In the genomic region with DNA sequence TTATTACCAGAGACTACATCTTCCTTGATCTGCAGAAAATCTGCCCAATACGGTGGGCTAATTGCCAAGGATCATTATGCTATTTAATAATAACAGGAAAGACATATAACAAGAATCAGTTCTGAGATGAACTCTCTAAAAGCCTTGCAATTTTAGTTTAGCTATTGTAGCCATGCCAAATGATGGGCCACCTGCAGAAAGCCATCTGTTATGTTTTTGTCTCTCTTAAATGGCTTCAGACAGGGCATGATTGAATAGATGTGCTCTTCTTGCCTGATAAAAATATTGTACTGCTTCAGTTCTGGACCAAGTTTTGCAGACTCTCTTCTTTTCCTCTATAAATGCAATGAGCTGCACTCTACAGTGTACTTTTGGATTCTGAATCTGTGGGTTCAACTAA, we compare ENCODE assay signal across 18 mouse cellular contexts. TPM values are rescaled to one million over a fixed set of nuclear protein-coding genes. Genes with fewer than 3 reads are reported as not detected.
"Had no signal": no experiment of that assay in that cellular context is flagged by ENCODE, and none has a peak within 500 bp of the region (broad histone marks: within the 10 kb centered on the region; RNA-seq: fewer than 3 reads in every experiment).

No protein-coding gene starts in this region.

- DNase-seq: kidney, postnatal 36 days; lung, embryonic 14.5 days; lung, postnatal 10 days; lung, postnatal 4 days; thymus, postnatal 14 days had no signal

- H3K9me3 ChIP-seq: limb, embryonic 10.5 days; liver, embryonic 12.5 days; megakaryocyte, embryonic 14.5 days; midbrain, embryonic 15.5 days had no signal

- H3K4me2 ChIP-seq: liver, embryonic 12.5 days; lung, embryonic 14.5 days; midbrain, embryonic 11.5 days; midbrain, embryonic 15.5 days had no signal

- H3K4me3 ChIP-seq: limb, embryonic 10.5 days; liver, embryonic 12.5 days; megakaryocyte, embryonic 14.5 days; midbrain, embryonic 15.5 days had no signal

- H3K9ac ChIP-seq: liver, embryonic 12.5 days; lung, embryonic 14.5 days; midbrain, embryonic 15.5 days had no signal

- H3K27me3 ChIP-seq: liver, embryonic 12.5 days; megakaryocyte, embryonic 14.5 days; midbrain, embryonic 15.5 days had no signal

- H3K4me1 ChIP-seq: limb, embryonic 10.5 days; liver, embryonic 12.5 days; megakaryocyte, embryonic 14.5 days; midbrain, embryonic 15.5 days had no signal

- H3K27ac ChIP-seq: limb, embryonic 10.5 days; liver, embryonic 12.5 days; midbrain, embryonic 15.5 days; stomach, postnatal 0 days had no signal

- ATAC-seq: liver, embryonic 12.5 days; midbrain, embryonic 15.5 days had no signal

- H3K36me3 ChIP-seq: limb, embryonic 10.5 days; liver, embryonic 12.5 days; midbrain, embryonic 15.5 days had no signal

RNA-seq across cellular contexts. Expression of gene Tmprss11a, which starts 24.7 kb away (rescaled TPM):
- total RNA-seq: layer of hippocampus, postnatal 10 days had no signal
- polyA plus RNA-seq: kidney, embryonic 16.5 days; limb, embryonic 10.5 days; limb, embryonic 14.5 days; liver, embryonic 12.5 days; liver, embryonic 16.5 days; midbrain, embryonic 11.5 days; midbrain, embryonic 15.5 days; neural tube, embryonic 14.5 days had no signal

RNA-seq across cellular contexts. Expression of gene Tmprss11g, which starts 24.9 kb away (rescaled TPM):
- total RNA-seq: layer of hippocampus, adult 18-20 months; layer of hippocampus, postnatal 10 days; left cerebral cortex, postnatal 10 days had no signal
- polyA plus RNA-seq: kidney, embryonic 16.5 days; limb, embryonic 10.5 days; limb, embryonic 14.5 days; liver, embryonic 12.5 days; liver, embryonic 16.5 days; lung, embryonic 14.5 days; midbrain, embryonic 11.5 days; midbrain, embryonic 15.5 days; neural tube, embryonic 14.5 days had no signal
